Mouse (Mus musculus) heart, adult 2 months (tissue): Measurements from ENCODE around the gene Map3k4. TPM values are rescaled to one million over a fixed set of nuclear protein-coding genes. Genes with fewer than 3 reads are reported as not detected.
"Not testable (repeated sequence)": the region's sequence is repeated elsewhere in the genome, so short reads cannot be mapped to it uniquely, and the experiment has no call there.

Experiments used
- DNase-seq, 2 experiments: peaks; one replicate each; pipeline ENCODE4 v3.0.0; 2021
- H3K27ac ChIP-seq: fragments of 200-600 bp; 2 replicates; pipeline ENCODE4 v1.8.1; 2022
- H3K27me3 ChIP-seq: fragments of 200-500 bp; 2 replicates; pipeline ENCODE4 v1.6.1; 2012; ENCODE audit warnings: mild to moderate bottlenecking, low read length, inconsistent platforms, mixed read lengths; ENCODE audit not compliant: control insufficient read depth, insufficient read depth
- H3K36me3 ChIP-seq: fragments of 200-500 bp; 2 replicates; pipeline ENCODE4 v1.6.1; 2012; ENCODE audit warnings: low read length, inconsistent platforms; ENCODE audit not compliant: control insufficient read depth, insufficient read depth
- H3K4me1 ChIP-seq: fragments of 200-500 bp; 2 replicates; pipeline ENCODE4 v1.6.1; 2011; ENCODE audit warnings: low read length; ENCODE audit not compliant: control insufficient read depth, insufficient read depth
- H3K4me3 ChIP-seq: fragments of 200-600 bp; 2 replicates; pipeline ENCODE4 v1.8.1; 2022
- H3K79me2 ChIP-seq: fragments of 200-500 bp; replicated peaks from 2 replicates; pipeline ENCODE4 v1.6.1; 2012; ENCODE audit warnings: mild to moderate bottlenecking, inconsistent platforms, low read length, moderate library complexity, mixed read lengths; ENCODE audit not compliant: control insufficient read depth, insufficient read depth
- H3K9ac ChIP-seq: fragments of 200-500 bp; 2 replicates; pipeline ENCODE4 v1.6.1; 2012; ENCODE audit warnings: low read depth, mild to moderate bottlenecking, control low read depth, inconsistent platforms, low read length, mixed read lengths
- CTCF ChIP-seq: fragments of 200-600 bp; IDR thresholded peaks from 2 replicates; pipeline ENCODE4 v1.8.1; 2022; ENCODE audit warnings: antibody characterized with exemption, mild to moderate bottlenecking, moderate library complexity
- EP300 ChIP-seq: fragments of 200-500 bp; IDR thresholded peaks from 2 replicates; pipeline ENCODE4 v1.6.1; 2011; ENCODE audit warnings: low read depth, low read length, control low read depth; ENCODE audit not compliant: insufficient read depth
- POLR2A ChIP-seq: fragments of 200-500 bp; IDR thresholded peaks from 2 replicates; pipeline ENCODE4 v1.6.1; 2011; ENCODE audit warnings: mild to moderate bottlenecking, low read depth, low read length, control low read depth; ENCODE audit not compliant: insufficient read depth
- WGBS: fragments of 180-500 bp; shearing (Covaris S2); methylation state at CpG from one replicate; pipeline ENCODE4 v1.1.7; 2018; 5-methylcytosine and 5-hydroxymethylcytosine counted together
- intact Hi-C: fragments of 180-260 bp; cut with DNase I; formaldehyde crosslinking; loops from one replicate; pipeline ENCODE4 v1.15.1; 2025
- polyA plus RNA-seq: library from polyadenylated mRNA; depleted of rRNA; stranded (reverse); fragments of >200 nt; gene quantifications from 2 replicates; pipeline ENCODE4 v1.2.3, GENCODE M21; 2012
- total RNA-seq, 2 experiments: library from RNA; stranded (reverse); gene quantifications; 2 replicates each; pipeline ENCODE4 v1.2.3; 2021

Gene Map3k4
- total and polyA plus RNA-seq, 3 experiments, result 12.2 to 51.3 (median 43.7) TPM

DNA sequence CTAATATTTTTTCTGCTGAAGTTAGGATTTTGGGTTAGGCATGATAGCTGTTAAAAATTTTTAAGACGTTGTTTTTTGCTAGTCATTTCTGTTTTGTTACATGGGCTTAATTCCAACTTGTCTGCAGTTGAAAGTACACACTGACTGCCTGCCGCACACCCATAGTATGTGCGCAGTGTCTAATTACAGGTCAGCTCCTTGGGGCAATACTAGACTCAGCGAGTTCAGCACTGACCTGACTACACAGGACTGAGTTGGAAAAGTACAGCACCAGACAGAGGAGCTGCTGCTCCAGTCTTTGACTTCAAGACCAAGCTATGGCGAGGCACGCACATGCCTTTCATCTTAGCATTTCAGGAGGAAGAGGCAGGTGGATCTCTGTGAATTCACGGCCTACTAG is 24.2 kb downstream of the Map3k4 start:
- WGBS, result 92% methylated on average over 7 of the region's 7 CpGs
- no peak for DNase-seq
- no peak for TF ChIP-seq POLR2A
- no peak for TF ChIP-seq CTCF
- TF ChIP-seq EP300, result no peak
- H3K4me3 ChIP-seq, result no peak overlapping the region
- H3K27me3 ChIP-seq, result no peaks in the 10 kb centered on the region
- peaks cover 5% of the 10 kb centered on the region for H3K79me2 ChIP-seq
- intact Hi-C loops, result no loop called here
- H3K9ac ChIP-seq, result no peak overlapping the region
- H3K4me1 ChIP-seq, result peaks cover 22% of the 10 kb centered on the region
- H3K27ac ChIP-seq, result no peak overlapping the region
- H3K36me3 ChIP-seq, result no peaks in the 10 kb centered on the region

- TF ChIP-seq CTCF (no peak), EP300 (no peak), POLR2A (no peak)
- peaks cover 1% of the 10 kb centered on the region for H3K79me2 ChIP-seq
- no peaks in the 10 kb centered on the region for H3K27me3 ChIP-seq
- 60% methylated on average over 6 of the region's 6 CpGs for WGBS
- H3K4me1 ChIP-seq, result peaks cover 22% of the 10 kb centered on the region
- no peak overlapping the region for H3K4me3 ChIP-seq
- DNase-seq, result no peak
- no peak overlapping the region for H3K9ac ChIP-seq
- no peaks in the 10 kb centered on the region for H3K36me3 ChIP-seq
- intact Hi-C loops, result no loop called here
- no peak overlapping the region for H3K27ac ChIP-seq
Observed at GRCm38 (mm10) chr17:12293571-12293970, 25.0 kb downstream of the Map3k4 start.

DNA sequence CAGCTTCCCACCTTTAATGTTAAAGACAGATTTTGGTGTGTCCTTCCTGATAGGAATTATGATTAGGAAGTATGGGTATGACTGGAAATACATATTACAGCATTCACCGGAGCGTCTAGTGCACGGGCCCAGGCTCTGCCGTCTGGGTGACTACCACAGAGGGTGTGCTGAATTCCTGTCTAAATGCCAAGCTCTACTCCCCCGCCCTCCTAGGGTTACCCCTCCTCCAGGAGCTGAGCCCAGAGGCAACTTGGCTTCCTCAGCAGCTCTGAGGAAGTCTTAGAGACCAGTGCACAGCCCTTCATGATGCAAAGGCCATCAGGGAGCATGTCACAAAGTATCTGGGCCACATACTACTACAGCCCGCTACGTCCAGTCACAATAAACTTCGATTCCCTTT is 25.7 kb downstream of the Map3k4 start:
- TF ChIP-seq POLR2A, result no peak
- TF ChIP-seq EP300, result no peak
- no peak for TF ChIP-seq CTCF
- Histone ChIP-seq H3K36me3 (no peaks in the 10 kb centered on the region), H3K9ac (no peak overlapping the region), H3K27ac (no peak overlapping the region), H3K79me2 (peaks cover 1% of the 10 kb centered on the region), H3K4me3 (no peak overlapping the region), H3K27me3 (no peaks in the 10 kb centered on the region), H3K4me1 (peaks cover 22% of the 10 kb centered on the region)
- WGBS, result 42% methylated on average over 8 of the region's 8 CpGs
- peak in 1 of 2 experiments; percentile 63 for DNase-seq
- intact Hi-C loops, result no loop called here

DNA sequence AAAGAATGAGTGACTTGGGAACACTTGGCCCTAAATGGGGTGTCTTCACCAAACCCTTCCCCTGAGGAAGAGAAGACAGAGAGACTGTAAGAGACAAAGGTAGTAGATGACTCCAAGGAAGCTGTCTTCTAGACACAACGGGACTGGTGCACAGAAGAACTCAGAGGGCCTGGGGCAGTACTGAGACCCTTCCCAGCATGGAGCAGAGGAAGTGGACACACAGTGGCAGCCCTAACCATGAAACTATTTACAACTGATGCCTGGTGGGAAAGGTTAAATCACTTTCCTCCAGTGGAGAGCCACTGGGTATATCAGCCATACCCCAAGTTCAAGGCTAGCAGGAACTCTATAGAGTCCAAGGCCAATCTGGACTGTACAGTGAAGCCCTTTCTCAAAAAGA is 26.2 kb downstream of the Map3k4 start:
- TF ChIP-seq EP300 (no peak), CTCF (no peak), POLR2A (no peak)

GRCm38 (mm10) chr17:12291151-12291550 is 27.4 kb downstream of the Map3k4 start:
- intact Hi-C loops, result no loop called here
- 93% methylated on average over 7 of the region's 7 CpGs for WGBS

More for the DNA sequence above, 26.2 kb downstream of the Map3k4 start:
- no peak overlapping the region for H3K9ac ChIP-seq
- H3K4me3 ChIP-seq, result no peak overlapping the region
- H3K36me3 ChIP-seq, result no peaks in the 10 kb centered on the region
- no peak overlapping the region for H3K27ac ChIP-seq
- intact Hi-C loops, result no loop called here
- no peaks in the 10 kb centered on the region for H3K27me3 ChIP-seq
- no peak for DNase-seq
- peaks cover 22% of the 10 kb centered on the region for H3K4me1 ChIP-seq
- peaks cover 1% of the 10 kb centered on the region for H3K79me2 ChIP-seq
- WGBS, result 91% methylated on average over 1 of the region's 1 CpGs

GRCm38 (mm10) chr17:12290735-12291134 is 27.9 kb downstream of the Map3k4 start:
- H3K79me2 ChIP-seq, result no peaks in the 10 kb centered on the region; the same call in none of the 2 replicates
- no peak overlapping the region for H3K4me3 ChIP-seq
- WGBS, result 48% methylated on average over 10 of the region's 10 CpGs
- intact Hi-C loops, result no loop called here
- no peak overlapping the region for H3K27ac ChIP-seq
- peak in 1 of 2 experiments; percentile 67 for DNase-seq
- H3K36me3 ChIP-seq, result no peaks in the 10 kb centered on the region
- no peak for TF ChIP-seq CTCF
- 0 out of 2 replicates have a peak, but pooled peaks have one; percentile 16 for TF ChIP-seq EP300
- no peak for TF ChIP-seq POLR2A
- H3K4me1 ChIP-seq, result peaks cover 16% of the 10 kb centered on the region
- H3K9ac ChIP-seq, result no peak overlapping the region
- H3K27me3 ChIP-seq, result no peaks in the 10 kb centered on the region

More at GRCm38 (mm10) chr17:12291151-12291550, 27.4 kb downstream of the Map3k4 start:
- Histone ChIP-seq H3K27me3 (no peaks in the 10 kb centered on the region), H3K27ac (no peak overlapping the region), H3K9ac (no peak overlapping the region), H3K4me1 (peaks cover 16% of the 10 kb centered on the region), H3K79me2 (no peaks in the 10 kb centered on the region; the same call in none of the 2 replicates), H3K4me3 (no peak overlapping the region), H3K36me3 (no peaks in the 10 kb centered on the region)
- DNase-seq, result no peak
- TF ChIP-seq CTCF, result no peak
- TF ChIP-seq EP300, result no peak
- no peak for TF ChIP-seq POLR2A

- not testable (repeated sequence) for H3K79me2 ChIP-seq, DNase-seq
- WGBS, result 82% methylated on average over 1 of the region's 1 CpGs
Observed at GRCm38 (mm10) chr17:12289836-12290235, 28.8 kb downstream of the Map3k4 start.

More at GRCm38 (mm10) chr17:12289836-12290235, 28.8 kb downstream of the Map3k4 start:
- H3K27me3 ChIP-seq, intact Hi-C loops, H3K27ac ChIP-seq, H3K9ac ChIP-seq, H3K4me3 ChIP-seq, H3K36me3 ChIP-seq: not testable (repeated sequence)
- peaks cover 15% of the 10 kb centered on the region for H3K4me1 ChIP-seq
